Mouse (Mus musculus) v-Abl transformed pro-B cells (cell line): ENCODE data around the gene Tbccd1.
"Not testable (repeated sequence)": the region's sequence is repeated elsewhere in the genome, so short reads cannot be mapped to it uniquely, and the experiment has no call there.

Experiments
- in situ Hi-C, 2 experiments: fragments of 400-800 bp; cut with MboI; formaldehyde crosslinking; loops; one replicate each; pipeline ENCODE4 v1.15.1; 2025; ENCODE audit not compliant: unreplicated experiment in 2 of 2

The Tbccd1 gene

GRCm38 (mm10) chr16:22798520-22798919 lies 58.9 kb downstream of the Tbccd1 start:
- in situ Hi-C loops, result no loop called here

DNA sequence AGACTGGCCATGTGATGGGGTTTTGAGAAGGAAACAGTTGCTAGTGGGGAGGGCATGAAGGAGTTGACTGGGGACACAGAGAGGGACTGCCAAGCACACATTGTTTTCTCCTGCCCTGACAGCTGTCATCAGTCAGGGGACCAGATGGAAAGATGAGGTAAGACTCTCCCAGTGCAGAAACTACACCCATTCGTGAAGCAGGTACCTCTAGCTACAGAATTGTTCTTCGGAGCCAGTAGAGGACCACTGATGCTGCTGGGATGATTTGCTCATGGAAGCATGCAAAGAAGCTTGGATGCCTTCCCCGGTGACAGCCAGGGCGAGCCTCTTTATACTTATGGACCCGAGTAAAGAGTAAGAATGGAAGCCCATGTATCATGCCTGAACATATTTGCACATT lies 59.9 kb downstream of the Tbccd1 start:
- in situ Hi-C loops, result no loop called here

GRCm38 (mm10) chr16:22795497-22795896 lies 62.0 kb downstream of the Tbccd1 start:
- in situ Hi-C loops, result no loop called here

DNA sequence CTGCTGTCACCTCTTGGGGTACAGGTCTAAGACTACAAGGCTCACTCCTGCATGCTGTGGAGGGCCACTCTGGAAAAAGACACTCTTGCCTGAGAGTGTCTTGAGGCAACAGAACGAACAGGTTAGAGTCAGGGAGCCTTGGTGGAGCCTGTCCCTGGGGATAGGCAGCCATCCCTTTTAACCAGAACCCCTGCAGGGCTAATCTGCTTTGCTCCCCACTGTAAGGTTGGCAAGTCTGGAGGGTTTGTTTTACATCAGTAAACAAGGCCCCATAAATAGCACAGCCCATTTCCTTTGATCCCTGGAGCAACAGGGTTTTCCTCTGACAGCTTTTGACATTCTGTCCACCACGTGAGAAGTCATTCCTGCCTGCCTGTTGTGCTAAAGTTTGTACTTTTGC lies 66.2 kb downstream of the Tbccd1 start:
- in situ Hi-C loops, result no loop called here

- in situ Hi-C loops, result no loop called here
Measured at GRCm38 (mm10) chr16:22789908-22790367, 67.5 kb downstream of the Tbccd1 start.

- in situ Hi-C loops, result no loop called here
Measured at GRCm38 (mm10) chr16:22782686-22783085, 74.8 kb downstream of the Tbccd1 start.

DNA sequence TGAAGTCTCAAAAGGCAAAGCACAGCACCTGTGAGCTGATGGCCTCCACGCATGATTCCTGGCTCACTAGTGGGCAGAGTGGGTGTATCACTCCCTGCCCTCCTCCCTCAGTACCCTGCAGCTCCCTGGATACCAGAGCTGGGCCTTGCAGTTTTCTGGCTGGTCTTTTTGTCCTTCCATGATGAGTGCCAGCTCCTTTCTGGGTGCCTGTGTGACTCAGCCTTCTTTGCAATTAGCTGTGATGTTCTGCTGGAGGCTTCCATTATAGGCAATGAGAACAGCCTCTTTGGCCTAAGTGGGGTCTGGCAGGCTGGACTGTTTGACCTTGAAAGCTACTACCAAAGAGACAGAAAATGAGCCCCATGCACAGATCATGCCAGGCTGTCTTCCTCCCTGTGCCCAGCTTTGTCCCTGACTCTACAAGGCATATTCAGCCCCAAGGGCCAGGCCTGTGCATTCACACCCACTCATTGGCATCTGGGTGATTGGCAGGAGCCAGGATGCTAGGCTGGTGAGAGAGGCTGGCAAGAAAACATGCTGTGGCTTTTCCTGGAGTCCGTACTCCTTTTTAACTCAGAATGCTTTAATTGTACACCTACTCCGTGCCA lies 78.1 kb downstream of the Tbccd1 start:
- in situ Hi-C loops, result no loop called here

- in situ Hi-C loops, result not testable (repeated sequence)
Measured at GRCm38 (mm10) chr16:22778296-22778695, 79.2 kb downstream of the Tbccd1 start.

GRCm38 (mm10) chr16:22775471-22775985 lies 81.9 kb downstream of the Tbccd1 start:
- in situ Hi-C loops, result no loop called here

- in situ Hi-C loops, result no loop called here
Measured at GRCm38 (mm10) chr16:22768661-22769060, 88.8 kb downstream of the Tbccd1 start.

- in situ Hi-C loops, result no loop called here
Measured at GRCm38 (mm10) chr16:22767405-22767804, 90.1 kb downstream of the Tbccd1 start.

DNA sequence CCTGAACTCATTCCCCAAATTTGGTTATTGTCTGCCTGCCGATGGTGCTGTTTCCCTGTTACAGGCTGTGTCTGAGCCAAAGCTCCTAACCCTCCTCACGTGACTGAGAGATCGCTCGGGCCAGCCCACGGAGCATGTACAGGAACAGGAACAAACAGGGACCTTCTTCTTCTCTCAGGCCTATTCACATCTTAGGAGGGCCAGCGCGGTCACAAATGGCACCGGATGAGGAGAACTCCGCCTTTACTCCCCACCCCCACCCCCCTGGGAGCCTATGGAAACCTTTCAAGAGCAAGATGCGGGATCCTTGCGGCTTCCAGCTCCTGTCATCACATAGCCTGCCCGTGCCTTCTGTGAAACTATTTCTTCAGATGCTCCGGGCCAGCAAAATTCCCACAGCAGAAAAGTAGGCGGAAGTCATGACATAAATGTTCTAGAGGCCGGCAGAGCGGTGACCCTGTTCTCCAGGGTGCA lies 90.7 kb downstream of the Tbccd1 start:
- in situ Hi-C loops, result no loop called here

DNA sequence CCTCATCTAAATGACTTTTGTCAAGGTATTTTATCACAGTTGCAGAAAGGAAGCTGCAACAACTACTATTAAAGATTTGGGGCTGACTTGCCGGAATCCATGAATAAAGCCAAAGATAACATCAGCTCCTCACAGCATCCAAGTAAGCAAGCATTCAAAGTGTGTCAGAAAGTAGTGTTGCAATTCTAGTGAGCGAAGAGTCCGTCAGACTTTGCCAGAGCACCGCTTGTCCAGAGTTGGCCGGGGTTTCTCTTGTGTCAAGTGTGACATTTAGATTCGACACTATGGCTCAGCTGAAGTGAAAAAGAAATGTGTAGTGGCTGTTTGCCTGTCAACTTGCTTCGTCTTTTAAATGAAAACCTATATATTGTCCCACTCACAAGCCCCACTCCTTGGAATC lies 91.9 kb downstream of the Tbccd1 start:
- in situ Hi-C loops, result no loop called here
